Mouse (Mus musculus) left cerebral cortex, postnatal 4 days (tissue): ENCODE data around the gene Rad50. TPM values are rescaled to one million over a fixed set of nuclear protein-coding genes. Genes with fewer than 3 reads are reported as not detected.

ENCODE experiments used
- DNase-seq: peaks from one replicate; pipeline ENCODE4 v3.0.0-alpha.2; 2022
- intact Hi-C: fragments of 180-260 bp; cut with DNase I; formaldehyde crosslinking; loops from one replicate; pipeline ENCODE4 v1.15.1; 2025
- total RNA-seq, 2 experiments: library from RNA; stranded (reverse); gene quantifications; 2 replicates each; pipeline ENCODE4 v1.2.3; 2021

Gene Rad50
- total RNA-seq, 2 experiments from 2014 or later = 10.1 to 11.3 TPM

DNA sequence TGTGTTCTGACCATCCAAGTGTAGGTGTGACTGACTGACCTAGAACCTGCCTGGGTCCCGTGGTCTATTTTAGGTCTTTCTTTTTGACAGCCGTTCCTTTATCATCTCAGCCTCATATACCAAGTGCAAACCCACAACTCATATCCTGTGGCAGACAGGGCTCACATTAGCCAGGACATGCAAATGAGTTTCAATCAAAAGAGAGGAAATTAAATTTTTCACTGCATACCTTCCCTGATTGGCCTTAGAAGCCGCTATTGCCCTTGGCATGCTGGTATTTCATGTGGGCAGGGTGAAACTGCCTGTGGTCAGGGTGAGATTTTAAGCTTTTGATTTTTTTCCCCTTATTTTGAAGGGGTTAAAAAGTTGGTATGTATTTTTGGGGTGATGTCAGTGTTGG, 97.4 kb downstream of the Rad50 start:
- DNase-seq = no peak
- intact Hi-C loops = no loop called here

DNA sequence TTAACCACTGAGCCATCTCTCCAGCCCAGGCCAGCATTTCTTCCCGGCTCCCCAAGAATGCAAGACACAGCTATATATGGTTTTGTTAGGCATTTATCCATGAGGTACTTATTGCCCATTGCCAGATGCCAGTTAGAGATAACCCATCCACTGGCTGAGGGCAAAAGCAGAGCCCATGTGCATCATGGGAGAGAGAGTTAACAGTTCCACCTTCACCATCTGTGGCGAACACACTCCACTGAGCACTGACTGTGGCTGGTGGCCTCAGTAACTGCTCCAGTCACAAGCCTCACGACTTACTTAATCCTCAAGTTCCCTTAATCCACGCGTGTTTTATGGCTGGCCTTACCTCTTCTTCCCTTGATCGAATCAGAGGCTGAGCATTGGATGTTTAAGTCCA, 97.9 kb downstream of the Rad50 start:
- intact Hi-C loops = no loop called here
- DNase-seq = no peak

DNA sequence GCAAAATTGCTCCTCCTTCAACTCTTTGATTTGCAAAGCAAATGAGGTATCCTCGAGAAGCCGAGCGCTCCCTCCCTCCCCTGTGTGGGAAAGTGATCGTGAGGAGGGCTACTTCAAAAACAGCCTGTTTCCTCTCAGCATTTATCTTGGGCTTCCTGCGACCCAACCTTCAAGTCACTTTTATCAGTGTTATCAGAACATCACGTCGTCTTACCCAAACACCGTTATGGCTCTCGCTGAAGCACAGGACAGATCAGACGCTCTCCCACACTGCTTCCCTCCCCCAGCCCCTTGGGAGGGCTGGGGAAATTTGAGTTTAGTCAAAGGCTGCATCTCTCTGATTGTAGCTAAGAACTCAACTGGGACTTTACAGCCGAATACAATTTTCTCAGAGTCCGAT, 101.5 kb downstream of the Rad50 start:
- no peak for DNase-seq
- intact Hi-C loops = no loop called here

DNA sequence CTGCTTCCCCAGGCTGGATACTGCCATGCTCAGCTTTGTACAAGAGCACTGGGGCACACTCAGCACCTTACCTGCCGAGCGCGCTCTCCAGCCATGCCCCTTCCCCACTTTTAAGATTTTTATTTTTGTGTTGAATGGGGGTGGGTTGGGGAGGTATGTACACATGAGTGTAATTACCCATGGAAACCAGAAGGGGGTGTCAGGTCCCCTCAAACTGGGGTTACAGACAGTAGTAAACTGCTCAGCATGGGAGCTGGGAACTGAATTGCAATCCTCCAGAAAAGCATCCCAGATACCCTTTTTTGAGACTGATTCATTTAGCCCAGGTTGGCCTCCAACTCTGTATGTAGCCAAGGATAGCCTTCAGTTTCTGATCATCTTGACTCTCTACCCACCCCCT, 102.1 kb downstream of the Rad50 start:
- intact Hi-C loops = no loop called here
- DNase-seq = no peak

Other genes starting within 250 kb of the Rad50 start
- not detected for gene Gm9837, start 236.8 kb downstream of the Rad50 start, total RNA-seq
- gene Gm9945, start 227.2 kb downstream of the Rad50 start, total RNA-seq = under 1 TPM; 0.52 to 0.98 TPM
- 10 to 100 TPM; 12.2 to 18.1 TPM for gene Sowaha, start 227.0 kb downstream of the Rad50 start, total RNA-seq
- 10 to 100 TPM; 53.7 to 54.5 TPM for gene Sept8, start 188.1 kb downstream of the Rad50 start, total RNA-seq
- 100 to 1,000 TPM; 169 to 171 TPM for gene Kif3a, start 139.9 kb downstream of the Rad50 start, total RNA-seq
- not detected for gene Il4, start 88.7 kb downstream of the Rad50 start, total RNA-seq
- not detected for gene Il13, start 72.6 kb downstream of the Rad50 start, total RNA-seq
- gene Il5, start 13.5 kb upstream of the Rad50 start, total RNA-seq = not detected
- gene Irf1, start 62.7 kb upstream of the Rad50 start, total RNA-seq = 1 to 10 TPM; 2.9 to 4.2 TPM
- not detected for gene Gm17334, start 65.9 kb upstream of the Rad50 start, total RNA-seq
- 1 to 10 TPM; 1.1 to 1.3 TPM for gene Gm12216, start 151.9 kb upstream of the Rad50 start, total RNA-seq
- gene Slc22a5, start 184.3 kb upstream of the Rad50 start, total RNA-seq = 10 to 100 TPM; 17.2 to 19.6 TPM